Mouse (Mus musculus) stomach, postnatal 0 days (tissue): ENCODE measurements around the gene Tubb5.

Experiments used
- CTCF ChIP-seq: IDR thresholded peaks from 2 replicates; pipeline ENCODE4 v1.5.1; 2016; ENCODE audit warnings: antibody characterized with exemption, low read depth, mild to moderate bottlenecking, moderate library complexity
- EP300 ChIP-seq: optimal IDR thresholded peaks from 2 replicates; pipeline ENCODE3; 2016; ENCODE audit warnings: antibody characterized with exemption

DNA sequence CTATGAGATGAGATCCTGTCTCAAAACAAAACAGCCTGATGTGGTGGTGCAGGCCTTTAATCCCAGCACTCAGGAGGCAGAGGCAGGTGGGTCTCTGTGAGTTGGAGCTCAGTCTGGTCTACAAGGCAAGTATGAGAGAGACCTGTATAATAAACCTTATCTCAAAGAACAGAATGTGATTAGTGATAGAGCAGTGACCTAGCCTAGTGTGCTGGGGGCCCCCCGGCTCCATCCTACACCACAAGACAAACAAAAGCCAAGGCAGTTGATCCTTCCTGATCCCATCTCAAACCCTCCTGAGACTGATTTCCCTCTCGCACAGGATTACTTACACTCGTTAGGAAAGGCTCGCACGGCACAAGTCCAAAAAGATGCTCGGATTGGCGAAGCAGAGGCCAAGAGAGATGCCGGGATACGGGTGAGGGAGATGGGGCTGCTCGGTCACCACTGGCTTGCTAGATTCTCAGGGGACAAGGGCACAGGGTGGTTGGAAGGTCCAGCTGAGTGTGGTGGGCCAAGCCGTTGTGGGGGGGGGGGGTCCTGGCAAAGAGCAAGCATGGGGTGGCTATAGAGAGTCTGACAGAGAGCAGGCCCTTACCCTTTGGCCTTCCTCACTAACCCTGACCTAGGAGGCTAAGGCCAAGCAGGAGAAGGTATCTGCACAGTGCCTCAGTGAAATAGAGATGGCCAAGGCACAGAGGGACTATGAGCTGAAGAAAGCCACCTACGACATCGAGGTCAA lies 12.8 kb downstream of the Tubb5 start:
- TF ChIP-seq CTCF = no peak
- no peak for TF ChIP-seq EP300
